Mouse (Mus musculus) megakaryocyte progenitor cell, adult 5-6 weeks (primary cell): ENCODE results near the gene Slc2a13. TPM values are rescaled to one million over a fixed set of nuclear protein-coding genes. Genes with fewer than 3 reads are reported as not detected.

Experiments used
- ATAC-seq: replicated peaks from 2 replicates; pipeline ENCODE4 v1.8.0; 2016; ENCODE audit warnings: mild to moderate bottlenecking, moderate TSS enrichment, inconsistent platforms; ENCODE audit not compliant: poor library complexity
- total RNA-seq, 2 experiments: library from RNA; stranded (forward) in 1 of 2; stranded (reverse) in 1 of 2; fragments of 157-497, 149-512 nt in 1 of 2; fragments of 200-1000 nt in 1 of 2; gene quantifications; 2 replicates each; pipeline versions ENCODE4 v1.2.3 to v1.2.4; 2015 to 2017

The Slc2a13 gene
- total RNA-seq, 2 experiments from 2014 or later: 0.08 to 0.39 TPM

GRCm38 (mm10) chr15:91502661-91503060 lies 70.4 kb downstream of the Slc2a13 start:
- no peak for ATAC-seq

GRCm38 (mm10) chr15:91502235-91502634 lies 70.8 kb downstream of the Slc2a13 start:
- ATAC-seq: no peak

DNA sequence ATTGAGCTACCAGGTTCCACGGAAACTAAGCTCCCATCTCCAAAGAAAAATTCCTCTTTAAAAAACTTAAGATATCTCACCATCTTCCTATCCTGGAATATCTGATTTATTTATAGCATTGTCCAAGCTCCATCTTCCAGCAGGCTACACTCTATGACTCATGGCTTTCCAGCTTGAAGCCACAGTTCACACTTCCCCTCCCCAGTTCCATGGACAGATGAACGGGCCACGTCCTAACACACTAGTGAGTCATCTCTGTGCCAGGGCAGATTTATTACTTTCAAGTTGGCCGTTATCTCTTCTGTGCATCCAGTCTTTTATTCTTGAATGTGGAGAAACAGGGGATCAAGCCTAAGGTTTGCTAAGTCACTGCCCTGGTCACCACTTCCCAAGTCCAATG lies 78.0 kb downstream of the Slc2a13 start:
- ATAC-seq: no peak

GRCm38 (mm10) chr15:91479924-91480615 lies 93.0 kb downstream of the Slc2a13 start:
- no peak for ATAC-seq

DNA sequence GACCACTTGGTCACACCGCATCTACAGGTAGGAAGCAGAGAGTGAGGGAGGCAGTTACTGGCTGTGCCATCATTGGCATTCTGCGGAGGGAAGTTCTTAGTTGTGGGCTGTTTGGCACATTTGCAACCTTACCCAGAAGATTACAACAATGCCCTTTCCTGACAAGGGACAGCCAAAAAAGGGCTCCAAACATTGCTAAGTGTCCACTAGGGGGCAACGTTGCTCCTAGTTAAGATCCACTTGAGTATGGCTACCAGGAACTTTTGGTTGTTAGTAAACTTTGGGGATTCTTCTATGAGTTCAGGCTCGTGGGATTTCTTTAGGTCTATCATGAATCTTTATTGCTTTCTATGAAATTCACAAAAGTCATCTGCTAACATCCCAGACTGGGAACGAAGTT lies 95.3 kb downstream of the Slc2a13 start:
- ATAC-seq: peak; percentile 87

DNA sequence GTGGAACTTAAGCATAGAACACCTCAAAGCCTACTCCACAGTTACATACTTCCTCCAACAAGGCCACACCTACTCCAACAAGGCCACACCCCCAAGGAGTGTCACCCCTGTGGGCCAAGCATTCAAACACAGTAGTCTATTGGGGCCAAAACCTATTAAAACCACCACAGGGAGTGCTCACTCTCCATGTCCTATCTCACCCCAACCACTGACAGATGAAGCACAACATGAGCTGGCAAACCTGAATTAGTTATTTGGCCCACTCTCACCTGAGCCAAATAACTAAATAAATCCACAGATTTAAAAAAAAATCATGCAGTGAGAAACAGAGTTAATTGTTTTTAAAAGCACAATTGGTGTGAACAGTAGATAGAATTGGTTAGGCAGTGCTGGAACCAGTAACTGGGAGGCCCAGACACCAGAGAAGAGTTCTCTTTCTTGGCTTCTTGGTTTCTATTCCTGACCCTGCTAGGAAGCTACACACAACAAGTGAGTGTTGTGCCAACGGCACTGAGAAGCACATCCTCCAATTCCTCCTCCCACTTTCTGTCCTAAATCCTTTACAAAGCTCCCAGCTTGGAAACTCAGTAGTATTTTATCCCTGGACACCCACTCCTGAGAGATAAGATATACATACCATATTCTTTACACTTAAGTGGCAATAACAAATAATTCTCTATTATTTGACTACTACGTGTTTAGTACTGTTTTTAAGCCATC lies 99.2 kb downstream of the Slc2a13 start:
- ATAC-seq: no peak

- ATAC-seq: no peak
Measured at GRCm38 (mm10) chr15:91465331-91465730, 107.7 kb downstream of the Slc2a13 start.

GRCm38 (mm10) chr15:91463857-91464435 lies 109.1 kb downstream of the Slc2a13 start:
- no peak for ATAC-seq

DNA sequence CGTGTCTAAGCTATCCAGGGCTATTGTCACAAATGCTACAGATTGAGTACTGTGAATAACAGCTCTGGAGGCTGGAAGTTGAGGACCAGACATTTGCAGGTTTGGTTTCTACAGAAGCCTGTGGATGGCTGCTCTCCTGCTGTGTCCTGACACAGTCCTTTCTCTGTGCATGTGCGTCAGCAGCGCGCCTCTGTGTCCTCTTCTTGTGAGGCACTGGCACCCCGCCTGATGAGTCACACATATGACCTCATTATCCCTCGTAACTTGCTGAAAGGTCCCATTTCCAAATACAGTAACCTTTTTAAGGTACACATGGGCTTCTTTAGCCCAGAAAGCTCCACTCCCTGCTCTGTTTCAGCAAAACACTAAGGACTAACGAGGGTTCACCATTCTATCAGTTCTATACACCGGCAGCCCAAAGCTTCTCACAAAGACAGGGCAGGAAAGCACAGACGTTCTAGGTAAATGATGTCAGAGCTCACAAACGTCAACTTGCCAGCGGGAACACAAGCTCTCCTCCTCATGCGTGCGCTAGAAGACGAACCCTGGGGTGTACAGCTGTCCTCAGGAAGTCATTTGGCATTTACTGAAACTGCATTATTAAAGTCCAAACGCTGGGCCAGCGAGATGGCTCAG lies 109.9 kb downstream of the Slc2a13 start:
- ATAC-seq: no peak

GRCm38 (mm10) chr15:91461940-91462339 lies 111.1 kb downstream of the Slc2a13 start:
- no peak for ATAC-seq

DNA sequence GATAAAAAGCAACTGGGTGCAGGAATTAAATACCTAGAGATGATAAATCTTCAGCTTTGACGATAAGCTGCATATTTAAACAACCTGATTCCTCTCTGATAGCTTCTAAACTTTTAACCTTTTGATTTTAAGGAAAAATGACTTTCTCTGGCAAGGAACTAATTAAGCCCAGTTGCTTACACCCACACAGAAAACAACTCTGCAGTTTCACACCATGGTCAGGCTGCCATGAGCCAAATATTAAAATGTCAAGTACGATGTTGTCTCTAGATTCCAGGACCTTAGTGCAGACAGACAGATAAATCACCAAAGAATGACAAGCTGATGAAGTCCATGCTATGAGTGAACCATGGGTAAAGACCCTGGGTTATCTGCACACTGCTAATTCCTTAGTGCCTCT lies 115.9 kb downstream of the Slc2a13 start:
- ATAC-seq: no peak

DNA sequence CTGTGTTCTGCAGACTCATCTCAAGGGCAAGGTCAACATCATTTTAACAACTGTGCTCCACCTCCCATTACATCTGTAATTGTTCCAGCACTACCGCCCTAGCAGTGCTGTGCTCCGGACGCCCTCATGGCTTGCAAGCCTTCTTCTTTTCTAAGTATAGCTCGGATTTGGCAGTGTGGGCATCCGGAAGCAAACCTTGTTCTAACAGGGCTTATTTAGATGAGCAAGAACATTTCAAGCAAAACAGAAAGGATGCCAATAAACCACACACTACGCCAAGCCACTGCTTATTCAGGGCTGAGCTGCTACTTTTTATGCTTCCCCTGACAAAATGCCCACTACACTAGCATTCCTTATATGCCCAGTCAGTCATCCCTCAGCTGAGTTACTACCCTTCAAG lies 127.7 kb downstream of the Slc2a13 start:
- no peak for ATAC-seq

GRCm38 (mm10) chr15:91443449-91443848 lies 129.6 kb downstream of the Slc2a13 start:
- no peak for ATAC-seq

- no peak for ATAC-seq
Measured at GRCm38 (mm10) chr15:91439883-91440282, 133.2 kb downstream of the Slc2a13 start.

DNA sequence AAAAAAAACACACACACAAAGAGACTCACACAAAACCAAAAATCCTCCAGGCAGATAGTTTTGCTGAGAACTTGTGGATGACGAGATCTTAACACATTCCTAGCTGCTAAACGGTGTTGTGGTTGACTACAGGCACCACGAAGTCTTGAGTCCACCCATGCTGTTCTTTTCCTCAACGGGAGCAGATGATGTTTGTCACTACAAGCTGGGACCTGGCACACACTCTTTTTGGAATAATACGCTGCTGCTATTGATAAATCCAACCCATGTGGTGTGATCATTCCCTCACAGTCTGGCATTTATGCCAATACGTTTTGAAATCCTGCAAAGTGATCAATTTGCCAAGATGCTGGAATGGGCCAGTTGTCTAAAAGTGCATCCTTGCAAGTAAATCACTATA lies 147.6 kb downstream of the Slc2a13 start:
- ATAC-seq: no peak

GRCm38 (mm10) chr15:91406979-91407378 lies 166.1 kb downstream of the Slc2a13 start:
- no peak for ATAC-seq

GRCm38 (mm10) chr15:91395165-91395564 lies 177.9 kb downstream of the Slc2a13 start:
- ATAC-seq: no peak

GRCm38 (mm10) chr15:91383694-91384093 lies 189.4 kb downstream of the Slc2a13 start:
- ATAC-seq: peak; percentile 42; the same call in 1 of the 2 replicates

- ATAC-seq: no peak
Measured at GRCm38 (mm10) chr15:91382606-91383005, 190.5 kb downstream of the Slc2a13 start.

DNA sequence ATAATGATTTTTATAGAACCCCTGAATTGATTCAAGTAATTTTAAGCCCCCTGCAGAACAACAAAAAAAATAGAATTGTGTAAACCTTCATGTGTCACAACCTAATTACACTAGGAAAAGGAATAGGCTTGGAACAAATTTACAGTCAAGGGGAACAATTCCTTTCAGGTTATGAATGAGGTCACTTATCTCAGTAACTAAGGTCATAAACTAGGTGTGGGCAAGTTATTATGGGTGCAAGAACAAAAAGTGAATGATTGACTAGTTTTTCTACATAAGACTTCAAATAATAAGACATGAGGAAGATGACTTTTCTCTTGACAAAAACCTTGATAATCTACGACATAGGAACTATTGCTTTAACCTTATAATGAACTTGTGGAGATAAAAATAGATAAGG lies 191.2 kb downstream of the Slc2a13 start:
- ATAC-seq: no peak

- no peak for ATAC-seq
Measured at GRCm38 (mm10) chr15:91378751-91379325, 194.2 kb downstream of the Slc2a13 start.
